Mouse (Mus musculus): ENCODE measurements around the gene Rtn2.

GRCm38 (mm10) chr7:19300501-19301421 lies 18.3 kb downstream of the Rtn2 start:
- TF ChIP-seq CTCF (IDR thresholded peaks at IDR 0.05; ENCODE audit: low read depth, low read length) (peak; percentile 98), POLR2A (IDR thresholded peaks at IDR 0.05; ENCODE audit: extremely low read depth, insufficient read depth, low read length) (no peak)
